Mouse (Mus musculus): Measurements from ENCODE around the gene Zranb3.
"Not testable (repeated sequence)": the region's sequence is repeated elsewhere in the genome, so short reads cannot be mapped to it uniquely, and the experiment has no call there.

Zranb3 gene

GRCm38 (mm10) chr1:128060655-128061344 lies 42.0 kb downstream of the Zranb3 start:
- no peak for DNase-seq (ENCODE audit: low spot score in 2 of 2)

DNA sequence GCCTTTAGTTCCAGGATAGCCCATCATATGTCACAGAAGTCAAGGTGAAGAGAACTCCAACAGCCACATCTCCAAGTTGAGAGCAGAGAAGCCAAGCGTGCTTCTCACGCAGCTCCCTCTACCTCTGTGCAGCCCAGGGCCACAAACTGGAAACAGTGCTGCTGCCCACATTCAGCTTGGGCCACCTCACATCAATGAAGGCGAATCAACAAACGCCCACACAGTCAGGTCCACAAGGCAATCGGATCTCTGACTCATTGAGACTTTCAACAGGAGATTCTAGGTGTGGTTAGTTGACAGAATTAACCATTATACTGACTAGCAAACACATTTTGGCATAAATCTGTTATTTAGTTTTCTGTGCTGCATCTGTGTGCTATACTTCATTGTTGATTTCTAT lies 44.2 kb downstream of the Zranb3 start:
- no peak for DNase-seq (ENCODE audit: low spot score in 2 of 2)

DNA sequence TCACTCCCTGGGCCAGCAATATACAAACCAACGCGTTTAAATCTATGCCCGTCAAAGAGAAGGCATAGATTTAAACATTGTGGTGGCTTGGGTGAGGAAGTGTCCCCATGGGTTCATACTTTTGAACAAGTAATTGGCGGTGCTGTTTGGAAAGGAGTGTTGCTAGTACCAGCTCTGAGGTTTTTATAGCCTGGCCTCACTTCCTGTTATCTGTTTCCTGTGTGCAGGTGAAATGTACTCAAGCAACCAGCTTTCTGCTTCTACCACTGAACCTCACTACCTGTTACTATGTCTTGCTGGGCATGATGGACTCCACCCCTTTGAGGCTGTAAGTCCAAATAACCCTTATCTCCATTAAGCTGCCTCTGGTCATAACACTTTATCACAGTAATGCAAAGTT lies 45.6 kb downstream of the Zranb3 start:
- DNase-seq (ENCODE audit: low spot score in 2 of 2): no peak

DNA sequence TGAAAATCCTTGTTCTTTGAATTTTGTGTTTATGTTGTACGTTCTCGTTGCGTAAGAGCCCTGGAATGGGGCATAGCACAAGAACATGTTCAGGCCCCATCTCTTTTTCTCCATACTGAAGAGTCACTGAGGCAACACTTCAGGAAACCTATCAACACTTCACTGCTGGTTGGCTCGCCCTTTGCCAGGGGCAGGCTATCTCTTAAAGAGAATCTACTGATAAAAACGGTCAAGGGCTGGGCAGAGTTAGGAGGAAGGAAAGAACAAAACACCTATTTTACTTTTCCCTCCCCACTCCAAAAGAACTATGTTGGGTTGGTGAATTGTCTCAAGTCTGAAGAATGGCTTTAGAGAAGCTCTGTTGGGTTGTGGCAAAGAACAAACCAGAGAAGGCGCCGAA lies 55.9 kb downstream of the Zranb3 start:
- DNase-seq (ENCODE audit: low spot score in 2 of 2): no peak

- DNase-seq (ENCODE audit: low spot score in 2 of 2): no peak
Measured at GRCm38 (mm10) chr1:128046455-128046854, 56.4 kb downstream of the Zranb3 start.

- no peak for DNase-seq (ENCODE audit: low spot score in 2 of 2)
Measured at GRCm38 (mm10) chr1:128044181-128044580, 58.7 kb downstream of the Zranb3 start.

GRCm38 (mm10) chr1:128036296-128036695 lies 66.6 kb downstream of the Zranb3 start:
- DNase-seq (ENCODE audit: low spot score in 2 of 2): no peak

DNA sequence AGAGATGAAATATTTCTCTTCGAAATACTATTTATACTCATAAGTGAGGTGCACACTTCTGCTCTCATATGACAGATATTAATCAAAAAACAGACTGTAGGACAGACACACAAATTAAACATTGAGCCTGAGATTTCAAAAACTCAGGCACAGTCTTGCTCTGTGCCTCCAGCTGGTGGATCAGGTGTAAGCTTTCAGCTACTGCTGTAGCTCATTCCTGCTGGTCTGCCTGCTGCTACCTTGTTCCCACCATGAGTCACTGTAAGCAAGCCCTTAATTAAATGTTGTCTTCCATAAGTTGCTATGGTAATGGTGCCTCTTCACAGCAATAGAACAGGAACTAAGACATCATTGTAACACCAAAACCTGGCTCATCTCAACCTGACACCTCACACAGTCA lies 70.7 kb downstream of the Zranb3 start:
- DNase-seq (ENCODE audit: low spot score in 2 of 2): no peak

DNA sequence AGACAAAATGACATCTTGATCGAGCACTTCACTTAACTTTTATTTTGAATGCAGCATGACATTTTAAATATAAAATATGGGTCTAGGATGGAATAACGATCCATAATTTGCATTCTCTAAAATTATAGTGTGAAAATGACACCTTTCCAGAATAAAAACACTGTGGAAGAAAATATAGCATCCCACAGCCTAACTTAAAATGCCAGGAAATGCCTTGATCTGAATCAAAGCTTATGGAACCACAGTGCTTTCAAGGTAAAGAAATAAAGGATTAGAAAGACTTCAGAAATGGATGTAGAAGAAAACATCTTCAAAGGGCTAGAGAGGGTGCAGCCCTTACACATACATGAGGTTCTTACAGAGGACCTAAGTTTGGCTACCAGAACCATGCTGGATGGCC lies 71.3 kb downstream of the Zranb3 start:
- no peak for DNase-seq (ENCODE audit: low spot score in 2 of 2)

DNA sequence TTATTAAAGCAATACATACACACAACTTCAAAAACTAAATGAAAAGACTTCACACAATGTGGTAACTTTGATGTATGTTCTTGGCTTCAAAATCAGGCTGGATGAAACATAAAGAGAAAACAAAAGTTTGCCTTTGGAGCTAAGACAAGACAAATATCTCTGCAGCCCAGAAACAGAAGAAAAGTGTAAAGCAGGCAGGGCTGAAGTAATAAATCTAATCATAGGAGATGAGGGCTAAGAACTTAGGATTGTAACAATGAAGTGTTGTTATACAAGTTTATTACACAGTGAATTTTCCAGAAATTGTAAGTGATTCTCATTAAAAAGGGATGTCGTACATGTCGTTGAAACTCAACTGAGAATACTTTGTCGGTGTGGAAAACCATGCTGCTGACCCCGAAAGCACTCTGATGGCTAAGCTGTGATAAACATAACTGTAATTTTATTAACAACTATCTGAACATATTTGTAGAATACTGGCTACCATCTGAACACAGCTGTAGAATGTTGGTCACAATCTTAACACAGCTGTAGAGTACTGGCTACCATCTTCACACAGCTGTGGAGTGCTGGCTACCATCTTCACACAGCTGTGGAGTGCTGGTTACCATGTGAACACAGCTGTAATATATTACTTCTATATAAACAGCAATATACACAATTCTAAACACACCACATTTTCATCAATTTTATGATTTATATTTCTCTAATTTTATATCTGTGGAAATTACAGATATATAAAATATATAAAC lies 78.3 kb downstream of the Zranb3 start:
- no peak for DNase-seq (ENCODE audit: low spot score in 2 of 2)

DNA sequence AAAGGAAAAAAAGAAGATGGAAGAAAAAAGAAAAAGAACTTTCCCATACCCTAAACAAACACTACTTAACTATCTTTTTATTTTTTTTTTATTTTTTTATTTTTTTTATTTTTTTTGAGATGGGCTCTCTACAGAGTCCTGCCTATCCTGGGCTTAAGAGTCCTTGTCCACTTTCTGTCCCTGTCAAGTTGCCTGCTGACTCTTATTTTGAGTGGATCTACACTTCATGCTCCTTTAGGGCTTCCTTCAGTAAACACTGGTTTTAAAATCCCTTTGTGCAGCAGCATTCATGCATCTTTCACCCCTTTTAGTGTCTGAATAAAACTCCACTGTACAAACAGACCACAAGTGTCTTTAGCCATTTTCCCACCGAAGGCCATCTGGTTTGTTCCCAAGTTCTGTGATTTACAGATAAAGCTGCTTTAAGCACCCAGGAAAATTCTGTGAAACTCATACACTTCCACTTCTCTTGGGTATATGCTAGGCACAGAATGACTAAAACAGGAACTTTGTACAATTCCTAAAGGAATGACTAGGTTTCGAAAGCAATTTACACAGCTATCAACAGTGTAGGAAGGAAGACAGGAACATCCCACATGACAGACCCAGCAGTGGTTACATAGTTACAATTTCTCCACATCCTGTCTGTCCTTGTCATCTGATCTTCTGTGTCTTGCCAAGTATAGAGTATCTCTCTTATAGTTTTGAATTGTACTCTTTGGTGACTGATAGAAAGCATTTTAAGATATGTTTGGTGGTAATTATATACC lies 82.7 kb downstream of the Zranb3 start:
- DNase-seq (ENCODE audit: low spot score in 2 of 2): no peak

- no peak for DNase-seq (ENCODE audit: low spot score in 2 of 2)
Measured at GRCm38 (mm10) chr1:128016035-128016492, 86.8 kb downstream of the Zranb3 start.

DNA sequence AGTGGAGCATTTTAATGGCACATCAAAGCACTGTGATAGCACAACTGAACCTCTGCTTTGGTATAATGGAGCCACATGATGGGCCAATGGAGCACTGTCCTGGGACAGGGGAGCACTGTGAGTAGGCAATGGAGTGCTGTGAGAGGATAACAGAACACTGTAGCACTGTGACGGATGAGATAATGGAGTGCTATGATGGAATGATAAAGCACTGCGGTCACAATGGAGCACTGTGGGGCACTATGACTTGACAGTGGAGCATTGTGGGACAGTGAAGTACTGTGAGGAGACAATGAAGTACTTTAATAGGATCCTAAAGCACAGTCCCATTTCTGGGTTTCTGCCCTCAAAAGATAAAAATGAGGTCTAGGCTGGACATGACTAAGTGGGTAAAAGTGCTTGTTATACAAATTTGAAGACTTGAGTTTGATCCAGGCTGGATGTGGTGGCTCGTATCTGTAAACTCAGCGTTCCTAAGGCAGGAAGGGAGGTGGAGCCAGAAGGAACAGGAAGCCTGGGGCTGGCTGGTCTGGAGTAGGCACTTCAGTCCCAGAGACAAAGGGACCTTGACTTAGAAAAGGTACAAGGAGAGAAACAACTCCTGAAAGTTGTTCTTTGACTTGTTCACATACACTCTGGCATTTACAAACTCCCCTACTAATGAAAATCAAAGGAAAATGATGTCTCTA lies 89.0 kb downstream of the Zranb3 start:
- no peak for DNase-seq (ENCODE audit: low spot score in 2 of 2)

GRCm38 (mm10) chr1:128009751-128010150 lies 93.1 kb downstream of the Zranb3 start:
- DNase-seq (ENCODE audit: low spot score in 2 of 2): no peak

GRCm38 (mm10) chr1:128006042-128006600 lies 96.7 kb downstream of the Zranb3 start:
- DNase-seq (ENCODE audit: low spot score in 2 of 2): not testable (repeated sequence)

DNA sequence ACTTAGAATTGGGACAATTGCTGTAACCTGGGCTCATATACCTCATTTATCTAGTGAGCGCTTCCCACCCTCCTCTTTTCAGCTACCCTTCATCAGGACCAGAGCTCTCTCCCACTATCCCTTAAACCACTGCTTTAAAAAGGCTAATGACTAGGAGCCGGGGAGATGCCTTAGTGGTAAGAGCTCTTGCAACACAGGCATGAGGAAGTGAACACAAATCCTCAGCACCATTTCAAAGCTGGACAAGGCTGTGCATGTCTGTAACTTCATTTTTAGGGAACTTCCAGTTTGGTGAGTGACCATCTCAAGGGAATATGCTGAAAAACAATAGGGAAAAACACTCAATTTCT lies 98.5 kb downstream of the Zranb3 start:
- no peak for DNase-seq (ENCODE audit: low spot score in 2 of 2)

GRCm38 (mm10) chr1:128003712-128004370 lies 99.0 kb downstream of the Zranb3 start:
- DNase-seq (ENCODE audit: low spot score in 2 of 2): no peak

DNA sequence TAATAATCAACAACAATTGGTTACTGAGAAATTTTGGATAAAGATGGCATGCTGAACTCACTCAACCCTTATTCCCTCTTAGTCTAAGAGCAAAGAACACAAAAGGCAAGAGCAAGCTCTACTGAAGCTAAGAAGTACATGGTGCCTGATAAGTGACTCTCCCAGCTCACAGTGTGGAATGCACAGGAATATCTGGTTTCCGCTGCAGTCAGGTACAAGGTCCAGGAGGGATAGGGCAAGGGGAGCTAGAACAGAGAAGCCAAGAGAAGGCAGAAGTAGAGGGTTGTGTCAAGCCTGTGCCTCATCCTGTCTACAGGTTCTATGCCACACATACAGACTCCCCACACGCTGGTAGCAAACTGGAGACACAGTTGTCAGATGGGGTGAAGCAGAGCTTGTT lies 100.7 kb downstream of the Zranb3 start:
- no peak for DNase-seq (ENCODE audit: low spot score in 2 of 2)

- DNase-seq (ENCODE audit: low spot score in 2 of 2): not testable (repeated sequence)
Measured at GRCm38 (mm10) chr1:128000931-128001330, 101.9 kb downstream of the Zranb3 start.

DNA sequence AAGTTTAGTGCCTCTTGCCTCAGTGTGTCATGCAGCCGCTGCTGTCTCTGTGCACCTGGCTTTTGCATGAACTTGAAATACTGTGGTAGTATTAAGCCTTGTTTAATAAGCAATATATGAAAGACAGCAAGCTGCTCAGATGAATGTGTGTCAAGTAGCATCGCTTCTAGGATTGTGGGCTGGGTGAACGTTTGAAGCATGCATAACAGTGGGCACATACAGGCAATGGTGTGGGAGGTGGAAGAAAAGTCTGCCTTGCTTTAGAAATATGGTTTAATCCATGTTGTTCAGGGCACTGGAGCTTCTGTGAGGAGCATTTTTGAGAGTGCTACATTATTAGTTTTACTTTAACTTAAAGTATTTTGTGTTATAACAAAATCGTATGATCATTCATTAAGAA lies 109.0 kb downstream of the Zranb3 start:
- DNase-seq (ENCODE audit: low spot score in 2 of 2): no peak

All from frontal cortex, postnatal 14 days (tissue).